Mouse (Mus musculus): ENCODE measurements around the gene Icosl.
A peak's percentile ranks its signal among the peaks of the same experiment; 100 is the strongest.
"Not testable (repeated sequence)": the region's sequence is repeated elsewhere in the genome, so short reads cannot be mapped to it uniquely, and the experiment has no call there.

Gene Icosl

DNA sequence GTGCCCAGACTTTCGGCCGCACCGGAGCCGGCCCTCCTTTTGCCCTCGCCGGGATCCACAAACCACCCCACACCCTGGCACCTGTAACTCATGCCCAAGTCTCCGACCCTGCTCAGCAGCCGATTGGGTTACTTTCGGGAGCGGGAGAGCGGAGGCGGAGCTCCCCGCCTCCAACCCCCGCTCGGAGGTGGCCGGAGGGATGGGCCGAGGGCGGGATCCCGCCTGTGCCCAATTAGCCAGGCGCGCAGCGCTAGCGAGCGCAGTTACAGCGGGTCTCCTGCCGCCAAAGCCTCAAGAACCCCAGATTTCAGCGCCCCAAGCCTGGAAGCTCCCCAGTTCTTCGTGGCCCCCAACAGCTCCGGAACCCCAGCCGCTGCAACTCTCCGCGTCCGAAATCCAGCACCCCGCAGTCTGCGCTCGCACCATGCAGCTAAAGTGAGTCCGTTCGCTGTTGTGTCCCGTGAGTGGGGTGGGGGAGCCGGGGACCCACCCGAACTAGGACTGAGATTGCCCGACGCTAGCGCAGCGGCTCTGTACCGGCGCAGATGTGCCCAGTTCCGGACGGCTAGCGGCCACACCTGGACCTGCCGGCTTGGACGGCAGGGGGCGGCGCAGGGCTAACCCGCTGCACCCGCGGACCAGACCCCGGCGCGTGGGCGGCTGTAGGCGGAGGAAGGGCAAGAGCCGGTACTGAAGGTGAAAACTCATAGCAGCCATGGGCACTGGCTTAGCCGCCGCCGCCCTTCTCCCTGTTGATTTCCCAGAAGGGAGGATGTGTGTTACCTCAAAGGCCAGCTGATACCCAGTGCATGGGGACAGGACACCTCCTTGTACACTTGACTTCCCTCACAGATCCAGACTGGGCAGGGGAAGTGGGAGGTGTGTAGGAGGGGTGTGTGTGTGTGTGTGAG is at the start of gene Icosl:
Gene Icosl, plus strand, starts transcription at position 202 of the 911 bp plus-strand sequence.
- peak; percentile 56 for DNase-seq (ENCODE audit: low read depth, low spot score)

DNA sequence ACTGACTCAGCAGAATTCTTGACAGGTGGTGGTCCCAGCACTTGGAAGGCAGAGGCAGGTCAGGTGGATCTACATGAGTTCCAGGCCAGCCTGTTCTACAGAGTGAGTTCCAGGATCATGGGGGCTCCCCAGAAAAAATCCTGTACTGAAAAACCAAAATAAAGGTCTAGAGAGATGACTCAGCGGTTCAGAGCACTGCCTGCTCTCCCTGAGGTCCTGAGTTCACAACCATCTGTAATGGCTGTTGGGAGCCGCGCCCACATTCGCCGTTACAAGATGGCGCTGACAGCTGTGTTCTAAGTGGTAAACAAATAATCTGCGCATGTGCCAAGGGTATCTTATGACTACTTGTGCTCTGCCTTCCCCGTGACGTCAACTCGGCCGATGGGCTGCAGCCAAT is 49.1 kb upstream of the Icosl start:
- not testable (repeated sequence) for DNase-seq (ENCODE audit: low read depth, low spot score)

GRCm38 (mm10) chr10:78025453-78025852 is 43.6 kb upstream of the Icosl start:
- not testable (repeated sequence) for DNase-seq (ENCODE audit: low read depth, low spot score)

DNA sequence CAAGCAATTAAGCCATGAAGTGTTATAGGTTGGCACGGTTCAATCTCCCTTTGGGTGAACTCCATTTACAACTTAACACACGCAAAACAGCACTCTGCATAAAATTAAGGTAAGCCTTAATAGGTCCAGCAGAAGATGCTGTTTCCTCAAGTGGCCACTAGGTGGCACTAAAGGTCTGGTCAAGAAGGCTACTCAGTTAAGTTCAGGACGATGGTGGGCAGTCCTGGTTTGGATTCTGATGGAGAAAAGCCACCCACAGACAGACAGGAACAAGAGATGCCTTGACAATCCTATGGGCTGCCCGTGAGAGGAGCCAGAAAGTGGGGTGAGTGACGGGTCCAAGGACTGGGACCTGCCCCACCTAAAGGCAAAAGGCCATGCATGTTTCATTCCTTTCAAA is 41.0 kb upstream of the Icosl start:
- DNase-seq (ENCODE audit: low read depth, low spot score) = peak; percentile 80

- no peak for DNase-seq (ENCODE audit: low read depth, low spot score)
These were observed 40.0 kb upstream of the Icosl start for GRCm38 (mm10) chr10:78029080-78029479.

DNA sequence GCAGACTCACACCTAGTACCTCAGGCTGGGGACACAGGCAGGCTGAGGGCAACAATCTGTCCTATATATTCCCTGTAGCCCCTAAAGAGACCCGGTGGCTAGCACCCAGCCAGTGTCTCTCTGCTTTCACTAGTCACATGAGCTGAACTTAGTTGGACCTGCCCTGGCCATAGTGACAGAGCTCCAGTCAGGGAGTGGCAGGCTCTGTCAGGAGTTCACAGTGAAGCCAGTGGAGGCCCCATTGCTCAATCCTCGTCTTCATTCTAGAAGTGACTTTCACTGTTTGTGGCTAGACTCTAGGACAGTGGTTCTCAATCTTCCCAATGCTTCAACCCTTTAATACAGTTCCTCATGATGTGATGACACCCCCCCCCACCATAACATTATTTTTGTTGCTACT is 37.1 kb upstream of the Icosl start:
- no peak for DNase-seq (ENCODE audit: low read depth, low spot score)

DNA sequence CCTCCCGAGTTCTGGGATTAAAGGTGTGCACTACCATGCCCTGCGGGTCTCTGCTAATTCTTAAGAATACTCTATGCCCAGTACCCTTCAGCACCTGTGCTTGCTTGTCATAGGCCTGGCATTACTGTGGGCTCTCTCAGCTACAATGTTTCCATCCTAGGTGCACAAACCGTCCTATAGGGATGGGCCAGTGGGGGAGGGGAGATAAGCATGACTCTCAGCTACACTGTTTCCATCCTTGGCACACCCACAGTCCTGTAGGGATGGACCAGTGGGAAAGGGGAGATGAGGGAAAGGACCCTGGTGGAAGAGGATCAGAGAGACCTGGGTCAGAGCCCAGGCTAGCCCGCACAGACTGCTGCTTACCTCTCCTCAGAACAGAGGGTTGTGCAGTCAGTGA is 32.0 kb upstream of the Icosl start:
- no peak for DNase-seq (ENCODE audit: low read depth, low spot score)

- DNase-seq (ENCODE audit: low read depth, low spot score) = no peak
These were observed 27.5 kb upstream of the Icosl start, which contains the start of gene Dnmt3l for GRCm38 (mm10) chr10:78041647-78042046. Gene Dnmt3l (plus strand): TSS chr10:78041947.

- no peak for DNase-seq (ENCODE audit: low read depth, low spot score)
These were observed 27.0 kb upstream of the Icosl start for GRCm38 (mm10) chr10:78042096-78042495.

DNA sequence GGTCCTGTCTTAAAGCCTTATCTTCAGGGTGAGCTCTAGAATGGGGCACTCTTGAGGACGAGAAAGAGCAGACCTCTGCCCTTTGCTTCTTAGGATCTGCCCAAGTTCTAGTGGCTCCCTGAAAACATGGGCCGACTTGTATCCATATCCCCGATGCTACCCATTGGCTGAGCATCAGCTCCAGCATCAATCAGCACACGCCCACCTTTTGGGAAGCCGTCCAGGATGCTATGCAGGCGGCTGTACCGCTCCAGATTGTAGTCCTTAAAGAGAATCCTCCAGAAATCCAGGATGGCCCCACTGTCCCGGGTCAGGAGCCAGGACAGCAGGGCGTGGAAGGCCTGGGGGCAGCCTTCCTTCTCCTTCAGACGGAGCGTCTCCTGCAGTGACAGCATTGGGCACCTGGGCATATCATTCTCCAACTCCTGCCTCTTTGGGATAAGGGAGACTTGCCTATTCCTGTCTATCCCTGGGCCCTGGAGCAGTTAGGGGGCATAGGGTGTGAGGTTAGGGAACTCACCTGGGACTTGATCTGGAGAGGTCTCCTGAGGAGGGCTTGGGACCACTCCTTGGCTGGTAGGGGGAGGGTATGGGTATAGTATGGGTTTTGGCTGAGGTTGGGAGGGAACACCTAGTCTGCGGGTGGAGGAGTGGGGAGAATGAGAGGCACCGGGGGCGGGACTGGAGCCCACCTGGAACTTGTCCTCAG is 26.3 kb upstream of the Icosl start:
- no peak for DNase-seq (ENCODE audit: low read depth, low spot score)

- no peak for DNase-seq (ENCODE audit: low read depth, low spot score)
These were observed 25.7 kb upstream of the Icosl start, which contains the start of gene Aire for GRCm38 (mm10) chr10:78043406-78043836. Gene Aire (minus strand): TSS chr10:78043610.

DNA sequence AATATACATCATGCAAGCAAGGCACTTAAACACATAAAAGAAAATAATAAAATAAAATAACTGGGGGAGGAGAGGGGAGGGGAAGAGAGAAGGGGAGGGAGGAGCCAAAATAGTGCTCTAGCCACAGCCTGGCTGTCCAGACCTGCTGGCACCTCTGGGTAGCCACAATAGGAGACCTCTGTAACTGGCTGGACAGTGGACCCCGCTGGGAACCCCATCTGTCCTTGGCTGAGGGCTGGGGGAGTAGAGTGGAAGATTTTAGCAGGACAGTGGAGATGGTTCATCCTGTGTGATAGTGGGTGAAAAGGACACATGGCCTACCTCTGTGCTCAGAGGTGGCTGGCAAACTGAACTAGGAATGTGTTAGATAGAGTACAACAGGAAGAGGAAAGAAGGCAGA is 24.6 kb upstream of the Icosl start:
- DNase-seq (ENCODE audit: low read depth, low spot score) = no peak

DNA sequence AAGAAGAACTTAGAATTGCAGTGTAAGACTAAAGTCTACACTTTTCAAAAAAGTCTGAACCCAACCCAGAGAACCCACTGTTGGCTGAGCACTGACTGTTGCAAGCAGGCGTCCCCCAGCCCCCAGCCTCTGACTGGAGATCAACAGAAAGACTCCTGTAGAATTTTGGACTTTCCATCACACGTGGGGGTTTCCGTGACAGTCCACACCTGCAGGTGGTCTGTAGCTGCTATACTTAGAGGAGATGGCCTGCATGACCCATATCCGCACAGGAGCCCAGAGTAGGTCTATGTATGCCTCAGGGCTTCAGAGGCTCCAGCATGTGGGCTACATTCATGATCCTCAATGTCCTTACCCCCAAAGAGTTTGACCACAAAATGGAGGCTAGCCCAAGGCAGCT is 22.7 kb upstream of the Icosl start:
- DNase-seq (ENCODE audit: low read depth, low spot score) = no peak

DNA sequence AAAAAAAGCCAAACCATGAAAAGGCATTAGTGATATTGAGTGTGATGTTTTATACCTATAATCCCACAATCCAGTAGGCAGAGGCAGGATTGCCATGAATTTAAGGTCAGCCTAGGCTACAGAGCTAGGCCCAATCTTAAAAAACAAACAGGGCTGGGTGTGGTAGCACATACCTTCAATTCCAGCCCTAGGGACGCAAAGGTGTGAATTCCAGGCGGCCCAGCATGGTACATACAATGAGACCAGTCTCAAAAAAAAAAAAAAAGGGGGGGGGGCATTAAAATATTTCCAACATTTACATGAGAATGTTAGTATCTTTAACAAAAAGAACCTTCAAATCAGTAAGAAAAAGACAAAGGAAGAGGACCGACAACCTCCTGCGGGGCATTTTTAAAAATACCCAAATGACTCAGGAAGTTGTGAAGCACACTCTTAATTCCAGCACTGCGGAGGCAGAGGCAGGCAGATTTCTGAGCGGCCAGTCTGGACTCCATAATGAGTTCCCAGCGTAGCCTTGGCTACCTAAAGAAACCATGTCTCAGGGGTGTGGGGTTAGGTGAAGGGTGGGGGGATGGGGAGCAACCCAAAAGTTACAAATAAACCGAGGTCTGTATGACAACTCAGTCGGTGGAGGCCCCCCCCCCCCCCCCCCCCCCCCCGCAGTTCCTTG is 20.9 kb upstream of the Icosl start:
- DNase-seq (ENCODE audit: low read depth, low spot score) = no peak

- DNase-seq (ENCODE audit: low read depth, low spot score) = no peak
These were observed 19.5 kb upstream of the Icosl start for GRCm38 (mm10) chr10:78049519-78050035.

DNA sequence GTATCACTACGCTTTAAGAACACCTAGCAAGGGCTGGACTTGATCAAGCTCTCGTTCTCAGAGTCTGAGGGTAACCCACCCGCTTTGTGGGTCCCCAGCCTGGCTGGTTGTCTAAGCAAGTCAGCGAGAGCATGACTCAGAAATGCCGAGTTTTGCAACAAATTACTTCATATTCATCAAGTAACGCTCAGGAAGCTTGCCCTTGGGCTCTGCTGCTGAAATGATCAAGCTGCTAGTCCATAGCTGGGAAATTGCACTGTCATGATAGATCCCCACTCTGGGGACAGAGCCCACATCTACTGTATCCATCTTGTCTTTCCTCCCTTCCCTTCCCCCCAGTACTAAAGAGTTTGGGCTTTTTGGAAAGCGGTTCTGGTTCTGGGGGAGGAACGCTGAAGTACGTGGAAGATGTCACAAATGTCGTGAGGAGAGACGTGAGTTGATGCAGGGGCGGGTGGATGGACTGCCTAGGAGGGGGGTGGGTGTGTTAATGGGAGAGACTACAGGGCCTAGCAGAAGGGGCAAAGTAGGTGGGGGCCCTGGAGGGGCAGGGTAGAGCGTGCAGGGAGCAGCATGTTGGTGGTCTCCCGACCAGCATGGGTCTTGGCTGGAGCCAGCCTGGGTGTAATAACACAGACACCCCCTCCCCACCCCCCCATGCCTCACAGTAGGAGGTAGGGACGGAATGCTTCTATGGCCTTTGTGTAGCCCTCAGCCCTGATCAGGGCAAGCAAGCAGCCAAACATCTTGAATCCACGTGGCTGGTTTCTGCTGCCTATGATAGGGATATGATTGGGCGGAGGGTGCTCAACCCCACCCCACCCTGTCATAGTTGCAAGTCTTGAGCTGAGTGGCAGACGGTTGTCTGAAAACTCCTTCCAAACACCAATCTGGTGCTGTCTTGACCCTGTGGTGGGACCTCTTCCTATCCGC is 14.2 kb upstream of the Icosl start:
- peak; percentile 33 for DNase-seq (ENCODE audit: low read depth, low spot score)

- DNase-seq (ENCODE audit: low read depth, low spot score) = no peak
These were observed 12.0 kb upstream of the Icosl start for GRCm38 (mm10) chr10:78057056-78057455.

DNA sequence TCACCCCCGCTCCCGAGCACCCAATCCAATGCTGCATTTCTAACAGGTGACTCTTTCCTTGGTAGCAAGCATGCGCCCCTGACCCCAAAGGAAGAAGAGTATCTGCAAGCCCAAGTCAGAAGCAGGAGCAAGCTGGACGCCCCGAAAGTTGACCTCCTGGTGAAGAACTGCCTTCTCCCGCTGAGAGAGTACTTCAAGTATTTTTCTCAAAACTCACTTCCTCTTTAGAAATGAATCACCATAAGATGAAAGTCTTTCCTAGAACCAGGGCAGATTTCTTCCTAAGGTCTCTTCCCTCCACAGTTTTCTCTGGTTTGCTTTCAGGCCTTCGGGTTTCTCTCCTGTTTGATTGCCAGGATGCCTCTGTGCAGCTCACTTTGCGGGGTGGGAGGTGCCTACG is 6.0 kb upstream of the Icosl start:
- no peak for DNase-seq (ENCODE audit: low read depth, low spot score)

DNA sequence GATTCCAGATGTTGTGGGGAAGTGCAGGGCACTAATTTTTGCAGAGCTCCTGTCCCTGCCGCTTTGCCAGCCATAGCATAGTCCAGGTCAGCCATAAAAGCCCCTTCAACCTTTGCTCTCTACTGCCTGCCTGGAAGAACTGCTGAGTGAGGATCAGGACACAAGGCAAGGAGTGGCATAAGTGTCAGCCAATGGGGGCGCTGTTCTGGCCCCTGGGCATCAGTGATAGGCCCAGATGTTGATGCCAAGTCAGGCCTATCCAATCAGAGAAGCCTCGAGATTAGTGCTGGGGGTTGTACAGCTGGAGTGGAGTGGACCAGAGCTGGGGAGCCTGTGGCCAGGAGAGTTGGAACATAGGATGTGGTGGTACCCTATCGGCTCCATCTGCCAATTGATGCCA is 1.9 kb upstream of the Icosl start:
- DNase-seq (ENCODE audit: low read depth, low spot score) = no peak

GRCm38 (mm10) chr10:78068541-78068940 is 561 bp upstream of the Icosl start:
- no peak for DNase-seq (ENCODE audit: low read depth, low spot score)

DNA sequence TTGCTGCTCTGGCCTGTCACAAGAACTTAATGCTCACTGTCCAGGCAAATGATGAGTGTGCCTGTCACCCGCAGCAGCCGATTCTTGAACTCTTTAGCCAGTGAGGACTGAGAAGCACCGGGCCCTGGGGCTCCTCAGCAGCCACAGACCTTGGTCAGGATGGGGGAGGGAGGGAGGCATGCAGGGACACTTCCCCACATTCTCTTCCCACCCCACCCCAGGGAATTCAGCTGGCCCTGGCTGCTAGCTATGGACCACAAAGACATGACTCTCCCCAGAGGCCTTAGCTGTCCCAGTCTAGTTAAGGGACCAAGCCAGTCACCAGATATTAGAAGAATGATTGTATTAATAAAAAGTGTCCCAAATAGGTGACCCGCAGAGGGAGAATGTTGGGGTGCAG is 5.0 kb downstream of the Icosl start:
- no peak for DNase-seq (ENCODE audit: low read depth, low spot score)
